Mouse (Mus musculus): ENCODE data around the gene Tnxb. TPM values are rescaled to one million over a fixed set of nuclear protein-coding genes. Genes with fewer than 3 reads are reported as not detected.

The Tnxb gene
- polyA plus RNA-seq, 1 experiment from 2014 or later: 0.09 TPM

DNA sequence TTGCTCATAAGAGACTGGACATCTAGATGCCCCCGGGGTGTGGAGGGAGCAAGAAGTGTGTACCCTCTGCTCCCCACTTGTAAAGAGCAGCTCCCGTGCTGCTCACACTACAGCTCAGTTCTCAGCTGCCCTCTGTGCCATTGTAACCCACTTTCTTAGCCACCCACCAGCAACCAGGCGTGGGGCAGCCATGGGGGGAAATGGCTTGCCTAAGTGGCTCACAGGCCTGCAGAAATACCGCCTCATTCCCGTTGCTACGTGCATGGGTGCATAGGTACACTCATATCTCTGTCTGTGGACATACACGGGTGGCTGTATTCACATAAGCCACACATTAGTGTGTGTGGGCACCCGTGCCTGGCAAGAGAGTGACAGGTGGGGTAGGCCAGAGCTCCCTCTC lies 7.4 kb upstream of the Tnxb start:
- Histone ChIP-seq H3K27ac (no peak overlapping the region), H3K4me1 (replicated peaks) (peaks cover 12% of the 10 kb centered on the region; the same call in 1 of the 2 replicates), H3K36me3 (no peaks in the 10 kb centered on the region), H3K4me3 (no peak overlapping the region), H3K9me3 (no peaks in the 10 kb centered on the region), H3K4me2 (no peak overlapping the region), H3K27me3 (peaks cover 48% of the 10 kb centered on the region), H3K9ac (no peak overlapping the region)
- ATAC-seq (ENCODE audit: low FRiP score): no peak
- WGBS: 89% methylated on average over 8 of the region's 8 CpGs

GRCm38 (mm10) chr17:34663558-34663957 lies 6.8 kb upstream of the Tnxb start:
- Histone ChIP-seq H3K4me1 (replicated peaks) (peaks cover 12% of the 10 kb centered on the region; the same call in 1 of the 2 replicates), H3K4me2 (no peak overlapping the region), H3K9me3 (no peaks in the 10 kb centered on the region), H3K9ac (no peak overlapping the region), H3K27me3 (peaks cover 50% of the 10 kb centered on the region), H3K4me3 (no peak overlapping the region), H3K36me3 (no peaks in the 10 kb centered on the region), H3K27ac (no peak overlapping the region)
- no peak for ATAC-seq (ENCODE audit: low FRiP score)
- WGBS: 41% methylated on average over 1 of the region's 1 CpGs

- H3K27me3 ChIP-seq: peaks cover 53% of the 10 kb centered on the region
- no peak for ATAC-seq (ENCODE audit: low FRiP score)
- H3K4me3 ChIP-seq: no peak overlapping the region
- H3K27ac ChIP-seq: no peak overlapping the region
- H3K36me3 ChIP-seq: no peaks in the 10 kb centered on the region
- H3K9ac ChIP-seq: no peak overlapping the region
- H3K9me3 ChIP-seq: no peaks in the 10 kb centered on the region
- WGBS: 83% methylated on average over 7 of the region's 7 CpGs
- H3K4me2 ChIP-seq: no peak overlapping the region
- H3K4me1 ChIP-seq (replicated peaks): peaks cover 12% of the 10 kb centered on the region; the same call in 1 of the 2 replicates
These were observed 5.9 kb upstream of the Tnxb start for GRCm38 (mm10) chr17:34664472-34664871.

DNA sequence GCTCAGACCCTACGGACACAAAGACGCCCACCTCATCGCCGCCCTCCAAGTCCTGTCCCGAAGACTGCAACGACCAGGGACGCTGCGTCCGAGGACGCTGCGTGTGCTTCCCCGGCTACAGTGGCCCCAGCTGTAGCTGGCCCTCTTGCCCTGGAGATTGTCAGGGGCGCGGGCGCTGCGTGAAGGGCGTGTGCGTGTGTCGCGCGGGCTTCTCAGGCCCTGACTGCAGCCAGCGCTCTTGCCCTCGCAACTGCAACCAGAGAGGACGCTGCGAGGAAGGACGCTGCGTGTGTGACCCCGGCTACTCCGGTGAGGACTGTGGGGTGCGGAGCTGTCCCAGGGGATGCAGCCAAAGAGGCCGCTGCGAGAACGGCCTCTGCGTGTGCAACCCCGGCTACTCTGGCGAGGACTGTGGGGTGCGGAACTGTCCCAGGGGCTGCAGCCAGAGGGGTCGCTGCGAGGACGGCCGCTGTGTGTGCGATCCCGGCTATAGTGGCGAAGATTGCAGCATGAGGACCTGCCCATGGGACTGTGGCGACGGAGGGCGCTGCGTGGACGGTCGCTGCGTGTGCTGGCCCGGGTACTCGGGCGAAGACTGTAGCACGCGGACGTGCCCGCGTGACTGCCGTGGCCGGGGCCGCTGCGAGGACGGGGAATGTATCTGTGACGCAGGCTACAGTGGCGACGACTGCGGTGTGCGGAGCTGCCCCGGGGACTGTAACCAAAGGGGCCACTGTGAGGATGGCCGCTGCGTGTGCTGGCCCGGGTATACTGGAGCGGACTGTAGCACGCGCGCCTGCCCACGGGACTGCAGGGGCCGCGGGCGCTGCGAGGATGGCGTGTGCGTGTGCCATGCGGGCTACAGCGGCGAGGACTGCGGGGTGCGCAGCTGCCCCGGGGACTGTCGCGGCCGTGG lies 1.1 kb downstream of the Tnxb start:
- Histone ChIP-seq H3K4me1 (replicated peaks) (peaks cover 17% of the 10 kb centered on the region), H3K4me3 (peak overlapping the region; percentile 42), H3K36me3 (no peaks in the 10 kb centered on the region), H3K9ac (peak overlapping the region; percentile 63), H3K27ac (no peak overlapping the region), H3K9me3 (no peaks in the 10 kb centered on the region), H3K27me3 (peaks cover 80% of the 10 kb centered on the region), H3K4me2 (peak overlapping the region; percentile 71)
- 9% methylated on average over 93 of the region's 93 CpGs for WGBS
- peak; percentile 63 for ATAC-seq (ENCODE audit: low FRiP score)

GRCm38 (mm10) chr17:34672246-34672792 lies 2.0 kb downstream of the Tnxb start:
- peak overlapping the region; percentile 42 for H3K4me3 ChIP-seq
- H3K9ac ChIP-seq: peak overlapping the region; percentile 63
- no peak overlapping the region for H3K27ac ChIP-seq
- no peaks in the 10 kb centered on the region for H3K9me3 ChIP-seq
- peaks cover 81% of the 10 kb centered on the region for H3K27me3 ChIP-seq
- WGBS: 33% methylated on average over 49 of the region's 49 CpGs
- H3K4me1 ChIP-seq (replicated peaks): peaks cover 17% of the 10 kb centered on the region
- H3K4me2 ChIP-seq: peak overlapping the region; percentile 71
- H3K36me3 ChIP-seq: no peaks in the 10 kb centered on the region
- no peak; the same call in 1 of the 2 replicates for ATAC-seq (ENCODE audit: low FRiP score)

GRCm38 (mm10) chr17:34673139-34673538 lies 2.8 kb downstream of the Tnxb start:
- no peak overlapping the region for H3K4me2 ChIP-seq
- H3K36me3 ChIP-seq: no peaks in the 10 kb centered on the region
- peaks cover 78% of the 10 kb centered on the region for H3K27me3 ChIP-seq
- H3K27ac ChIP-seq: no peak overlapping the region
- no peaks in the 10 kb centered on the region for H3K9me3 ChIP-seq
- peaks cover 17% of the 10 kb centered on the region for H3K4me1 ChIP-seq (replicated peaks)
- H3K9ac ChIP-seq: no peak overlapping the region
- 95% methylated on average over 7 of the region's 7 CpGs for WGBS
- no peak for ATAC-seq (ENCODE audit: low FRiP score)
- H3K4me3 ChIP-seq: no peak overlapping the region

GRCm38 (mm10) chr17:34674524-34675204 lies 4.3 kb downstream of the Tnxb start:
- 76% methylated on average over 11 of the region's 11 CpGs for WGBS
- H3K36me3 ChIP-seq: no peaks in the 10 kb centered on the region
- no peak overlapping the region for H3K4me2 ChIP-seq
- H3K9ac ChIP-seq: no peak overlapping the region
- ATAC-seq (ENCODE audit: low FRiP score): no peak
- no peak overlapping the region for H3K4me3 ChIP-seq
- H3K4me1 ChIP-seq (replicated peaks): peaks cover 17% of the 10 kb centered on the region
- H3K27me3 ChIP-seq: peaks cover 79% of the 10 kb centered on the region
- no peaks in the 10 kb centered on the region for H3K9me3 ChIP-seq
- no peak overlapping the region for H3K27ac ChIP-seq

DNA sequence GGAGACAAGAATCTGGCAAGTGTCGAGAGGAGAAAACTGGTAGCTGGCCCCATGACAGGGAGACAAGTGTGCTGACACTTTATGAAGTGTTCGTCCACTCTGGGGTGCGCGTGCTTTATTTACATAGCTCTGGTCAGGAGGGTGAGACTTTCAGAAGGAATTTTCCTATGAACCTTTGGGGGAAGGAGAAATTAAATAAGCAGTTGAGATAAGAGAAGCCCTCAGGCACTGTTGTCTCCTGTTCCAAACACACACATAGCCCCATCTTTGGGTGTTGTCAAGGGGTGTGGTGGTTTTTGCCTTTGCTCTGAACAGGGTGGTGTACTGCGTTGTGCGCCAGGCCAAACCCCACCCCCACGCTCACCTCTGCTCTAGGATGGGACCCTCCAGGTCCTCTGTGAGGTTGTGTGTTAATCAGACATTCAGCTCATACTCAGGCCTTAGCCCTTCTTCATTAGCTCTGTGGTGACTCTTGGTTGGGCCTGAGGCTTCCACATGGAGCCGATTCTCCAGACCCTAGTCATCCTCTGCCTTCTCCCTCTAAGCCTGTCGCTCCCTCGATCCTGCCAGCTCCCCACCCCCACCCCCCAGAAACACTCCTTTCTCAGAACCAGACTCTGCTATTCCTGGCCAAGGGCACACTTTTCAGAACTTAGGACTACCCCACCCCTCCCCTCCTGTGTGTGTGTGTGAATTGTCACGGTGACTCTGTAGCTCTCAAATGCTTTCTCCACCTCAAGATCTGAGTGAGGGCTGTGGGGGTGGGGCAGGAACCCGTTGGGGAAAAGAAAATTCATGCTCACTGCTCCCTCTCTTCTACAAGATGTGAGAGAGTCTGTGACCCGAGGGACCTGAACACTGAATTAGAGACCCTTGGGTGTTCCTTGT lies 5.1 kb downstream of the Tnxb start:
- Histone ChIP-seq H3K27me3 (peaks cover 77% of the 10 kb centered on the region), H3K36me3 (no peaks in the 10 kb centered on the region), H3K4me1 (replicated peaks) (peaks cover 17% of the 10 kb centered on the region), H3K9me3 (no peaks in the 10 kb centered on the region), H3K4me3 (no peak overlapping the region), H3K4me2 (no peak overlapping the region), H3K9ac (no peak overlapping the region), H3K27ac (no peak overlapping the region)
- 74% methylated on average over 13 of the region's 13 CpGs for WGBS
- ATAC-seq (ENCODE audit: low FRiP score): no peak

DNA sequence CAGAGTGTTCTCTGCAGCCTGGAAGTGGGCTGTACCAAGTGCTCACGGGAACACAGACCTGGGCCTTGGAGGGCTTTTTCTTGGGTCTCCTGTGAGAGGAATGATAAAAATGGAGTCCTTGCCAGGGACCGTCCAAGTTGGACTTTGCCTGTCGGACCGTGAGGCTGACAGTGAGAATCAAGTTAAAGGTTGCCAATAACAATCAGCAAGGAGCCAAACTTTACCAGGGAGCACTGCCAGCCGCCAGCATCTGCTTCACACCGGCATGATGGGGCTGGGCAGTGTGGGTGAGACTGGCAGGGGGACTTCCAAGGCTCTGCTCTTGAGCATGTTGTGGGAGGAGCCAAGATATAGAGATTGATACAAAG lies 5.7 kb downstream of the Tnxb start:
- H3K4me2 ChIP-seq: no peak overlapping the region
- no peak overlapping the region for H3K27ac ChIP-seq
- H3K36me3 ChIP-seq: no peaks in the 10 kb centered on the region
- no peak overlapping the region for H3K4me3 ChIP-seq
- ATAC-seq (ENCODE audit: low FRiP score): no peak
- peaks cover 74% of the 10 kb centered on the region for H3K27me3 ChIP-seq
- H3K9ac ChIP-seq: no peak overlapping the region
- H3K9me3 ChIP-seq: no peaks in the 10 kb centered on the region
- peaks cover 16% of the 10 kb centered on the region for H3K4me1 ChIP-seq (replicated peaks)
- WGBS: 89% methylated on average over 6 of the region's 6 CpGs

DNA sequence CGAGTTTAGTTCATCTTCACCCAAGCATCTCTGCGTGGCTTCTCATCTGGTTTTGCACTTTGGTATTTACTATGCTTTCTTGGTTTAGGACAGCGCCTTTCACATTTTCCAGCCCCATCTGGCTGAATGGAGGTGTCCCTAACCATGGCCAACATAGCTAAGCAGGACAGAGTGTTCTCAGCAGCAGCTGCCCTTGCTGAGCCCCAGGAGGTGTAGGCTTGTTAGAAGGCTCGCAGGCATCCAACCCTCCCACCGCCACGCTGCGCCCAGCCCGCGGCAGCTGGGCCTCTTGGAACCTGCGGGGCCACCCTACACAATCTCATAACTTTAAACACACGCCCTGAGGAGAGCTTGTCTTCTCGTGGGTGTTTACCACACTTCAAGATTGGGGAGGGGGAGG lies 6.3 kb downstream of the Tnxb start:
- Histone ChIP-seq H3K9me3 (no peaks in the 10 kb centered on the region), H3K4me1 (replicated peaks) (peaks cover 10% of the 10 kb centered on the region), H3K4me3 (no peak overlapping the region), H3K27me3 (peaks cover 71% of the 10 kb centered on the region), H3K27ac (no peak overlapping the region), H3K9ac (no peak overlapping the region), H3K36me3 (no peaks in the 10 kb centered on the region), H3K4me2 (no peak overlapping the region)
- no peak for ATAC-seq (ENCODE audit: low FRiP score)
- 80% methylated on average over 12 of the region's 12 CpGs for WGBS

DNA sequence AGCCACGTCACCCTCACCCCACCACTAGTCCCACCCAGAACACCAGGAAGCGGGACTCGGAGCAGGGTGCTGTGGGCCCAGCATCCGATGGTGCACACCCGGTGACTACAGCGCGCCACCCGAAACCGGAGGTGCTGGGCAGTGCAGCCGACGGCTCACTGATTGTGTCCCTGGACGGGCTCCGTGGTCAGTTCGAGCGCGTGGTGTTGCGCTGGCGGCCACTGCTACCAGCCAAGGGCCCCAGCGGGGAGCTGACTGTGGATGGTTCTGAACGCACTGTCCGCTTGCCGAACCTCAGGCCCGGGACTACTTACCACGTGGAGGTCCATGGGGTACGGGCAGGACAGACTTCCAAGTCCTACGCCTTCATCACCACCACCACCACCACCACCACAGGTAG lies 9.9 kb downstream of the Tnxb start:
- Histone ChIP-seq H3K27ac (no peak overlapping the region), H3K9ac (no peak overlapping the region), H3K4me2 (no peak overlapping the region), H3K36me3 (no peaks in the 10 kb centered on the region), H3K4me3 (no peak overlapping the region), H3K27me3 (peaks cover 37% of the 10 kb centered on the region; the same call in 1 of the 2 replicates), H3K9me3 (no peaks in the 10 kb centered on the region), H3K4me1 (replicated peaks) (peaks cover under 1% of the 10 kb centered on the region)
- ATAC-seq (ENCODE audit: low FRiP score): no peak
- WGBS: 84% methylated on average over 23 of the region's 26 CpGs

DNA sequence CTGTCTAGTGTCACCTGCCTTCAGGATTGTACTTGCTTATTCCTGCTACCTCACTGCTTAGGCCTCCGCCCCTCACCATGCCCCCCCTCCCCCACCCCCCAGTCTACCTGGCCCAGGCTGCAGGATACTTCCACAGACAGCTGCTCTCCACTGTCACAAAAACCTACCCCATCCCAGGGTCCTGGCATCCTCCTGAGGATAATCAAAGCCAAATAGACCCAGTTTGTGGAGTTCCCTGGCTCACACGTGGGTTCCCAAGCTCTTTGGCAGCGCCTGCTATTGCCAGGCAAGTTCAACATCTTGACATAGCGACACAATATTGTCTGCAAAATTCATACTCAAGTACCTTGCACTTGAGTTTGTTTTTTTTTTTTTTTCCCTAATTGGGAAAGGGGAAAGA lies 10.3 kb downstream of the Tnxb start:
- ATAC-seq (ENCODE audit: low FRiP score): no peak
- Histone ChIP-seq H3K4me1 (replicated peaks) (peaks cover 4% of the 10 kb centered on the region), H3K36me3 (no peaks in the 10 kb centered on the region), H3K9me3 (no peaks in the 10 kb centered on the region), H3K9ac (no peak overlapping the region), H3K27ac (no peak overlapping the region), H3K4me2 (no peak overlapping the region), H3K27me3 (peaks cover 34% of the 10 kb centered on the region; the same call in 1 of the 2 replicates), H3K4me3 (no peak overlapping the region)
- 81% methylated on average over 3 of the region's 4 CpGs for WGBS

Data from hindbrain, embryonic 13.5 days (tissue).